8 mouse cellular contexts compared by ENCODE assay signal in the genomic region with DNA sequence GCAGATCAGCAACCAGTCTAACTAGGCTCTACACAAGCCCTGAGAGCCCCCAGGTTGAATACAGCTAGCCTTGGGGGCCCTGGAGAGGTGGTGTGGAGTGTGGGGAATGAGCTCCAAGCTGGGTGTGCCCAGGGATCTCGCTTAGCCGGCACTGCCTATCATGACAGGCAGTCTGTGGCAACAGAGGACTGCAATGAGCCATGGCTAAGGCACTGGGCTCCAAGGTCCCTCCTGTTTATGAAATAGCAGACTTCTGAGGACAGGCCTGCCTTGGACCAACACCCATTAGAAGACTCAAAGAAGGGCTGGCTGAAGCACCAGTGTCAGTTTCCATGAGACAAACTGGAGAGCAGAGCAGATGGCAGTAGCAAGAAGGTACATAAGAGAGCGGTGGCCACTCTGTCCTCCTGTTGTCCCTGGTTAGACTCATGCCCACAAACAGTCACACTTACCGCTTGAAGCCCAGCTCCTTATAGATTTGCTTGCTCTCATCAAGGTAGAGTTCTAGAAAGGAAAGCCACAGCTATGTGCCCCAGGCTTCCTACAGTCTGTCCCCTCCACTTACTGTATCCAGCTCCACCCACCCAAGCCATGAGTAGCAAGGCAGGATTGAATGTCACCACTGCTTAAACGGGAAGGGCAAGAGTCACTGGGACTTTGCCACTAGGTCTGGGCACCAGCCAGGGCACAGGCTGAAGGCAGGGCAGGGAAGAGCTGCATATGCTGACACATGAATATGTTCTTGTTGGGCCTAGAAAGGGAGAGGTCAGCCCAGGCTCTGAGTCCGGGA. TPM values are rescaled to one million over a fixed set of nuclear protein-coding genes. Genes with fewer than 3 reads are reported as not detected.
DNase-seq lines count a peak whose midpoint lies in the region; ATAC-seq and TF ChIP-seq lines count a peak whose summit lies in the region.

No protein-coding gene starts in this region.

- ATAC-seq in lung, postnatal 0 days = no peak
- no peak for ATAC-seq in hindbrain, embryonic 14.5 days (ENCODE audit: low FRiP score)

- H3K27me3 ChIP-seq in lung, postnatal 0 days (replicated peaks; ENCODE audit: insufficient read depth, low read length) = no peaks in the 10 kb centered on the region
- H3K27me3 ChIP-seq in hindbrain, embryonic 14.5 days (ENCODE audit: control insufficient read depth, insufficient read depth, low read length) = no peaks in the 10 kb centered on the region
- peaks cover 23% of the 10 kb centered on the region for H3K27me3 ChIP-seq in midbrain, embryonic 10.5 days (ENCODE audit: low read depth, poor library complexity, severe bottlenecking)

- no peak overlapping the region for H3K27ac ChIP-seq in lung, postnatal 0 days (ENCODE audit: low read length)
- no peak overlapping the region for H3K27ac ChIP-seq in embryonic fibroblast, embryonic 13.5 days (ENCODE audit: insufficient read depth, low read length)
- peak overlapping the region; percentile 68; the same call in 1 of the 2 replicates for H3K27ac ChIP-seq in hindbrain, embryonic 14.5 days
- H3K27ac ChIP-seq in midbrain, embryonic 10.5 days (replicated peaks) = peak overlapping the region; percentile 84

- no peak for TF ChIP-seq EP300 in lung, postnatal 0 days (IDR thresholded peaks at IDR 0.05)

- TF ChIP-seq POLR2A in embryonic fibroblast, embryonic 13.5 days (IDR thresholded peaks at IDR 0.05; ENCODE audit: low read depth, low read length) = no peak
- TF ChIP-seq POLR2A in lung, adult 2 months (IDR thresholded peaks at IDR 0.05; ENCODE audit: borderline replicate concordance, extremely low read depth, low read depth, low read length) = no peak

- no peaks in the 10 kb centered on the region for H3K9me3 ChIP-seq in lung, postnatal 0 days (ENCODE audit: low read length)
- H3K9me3 ChIP-seq in hindbrain, embryonic 14.5 days (ENCODE audit: control insufficient read depth, low read length) = no peaks in the 10 kb centered on the region
- H3K9me3 ChIP-seq in midbrain, embryonic 10.5 days (replicated peaks) = peaks cover 7% of the 10 kb centered on the region; the same call in 1 of the 2 replicates

- H3K4me2 ChIP-seq in lung, postnatal 0 days (replicated peaks; ENCODE audit: low read depth, low read length) = peak overlapping the region; percentile 86
- peak overlapping the region; percentile 97 for H3K4me2 ChIP-seq in hindbrain, embryonic 14.5 days (replicated peaks)

- H3K9ac ChIP-seq in lung, postnatal 0 days (replicated peaks; ENCODE audit: low read depth) = peak overlapping the region; percentile 32; the same call in 1 of the 2 replicates
- H3K9ac ChIP-seq in hindbrain, embryonic 14.5 days = peak overlapping the region; percentile 74

- peaks cover 8% of the 10 kb centered on the region; the same call in 1 of the 2 replicates for H3K4me1 ChIP-seq in lung, postnatal 0 days (ENCODE audit: insufficient read depth, low read depth, low read length)
- H3K4me1 ChIP-seq in embryonic fibroblast, embryonic 13.5 days (ENCODE audit: control insufficient read depth, insufficient read depth, low read length) = no peaks in the 10 kb centered on the region
- H3K4me1 ChIP-seq in hindbrain, embryonic 14.5 days (replicated peaks; ENCODE audit: control insufficient read depth, insufficient read depth, low read length) = peaks cover 22% of the 10 kb centered on the region
- H3K4me1 ChIP-seq in midbrain, embryonic 10.5 days = peaks cover 38% of the 10 kb centered on the region
- peaks cover 7% of the 10 kb centered on the region; the same call in 1 of the 2 replicates for H3K4me1 ChIP-seq in lung, adult 2 months (ENCODE audit: control insufficient read depth, insufficient read depth, low read length)

- peak; percentile 21 for DNase-seq in lung, postnatal 0 days (ENCODE audit: low spot score)
- no peak for DNase-seq in lung, adult 18-20 months
- DNase-seq in hindbrain, embryonic 14.5 days (ENCODE audit: low spot score) = no peak
- no peak for DNase-seq in midbrain, embryonic 10.5 days (ENCODE audit: low spot score)
- no peak for DNase-seq in MN1 (ENCODE audit: low spot score)
- DNase-seq in lung, adult 2 months = no peak
- no peak for DNase-seq in layer of hippocampus, postnatal 14 days (ENCODE audit: low spot score in 2 of 2)

- H3K36me3 ChIP-seq in lung, postnatal 0 days (ENCODE audit: insufficient read depth, low read length) = no peaks in the 10 kb centered on the region
- no peaks in the 10 kb centered on the region for H3K36me3 ChIP-seq in hindbrain, embryonic 14.5 days (replicated peaks; ENCODE audit: control insufficient read depth, insufficient read depth)
- peaks cover 17% of the 10 kb centered on the region; the same call in 1 of the 2 replicates for H3K36me3 ChIP-seq in midbrain, embryonic 10.5 days

- peak overlapping the region; percentile 46; the same call in 1 of the 2 replicates for H3K4me3 ChIP-seq in lung, postnatal 0 days (ENCODE audit: low read depth, low read length)
- peak overlapping the region; percentile 54 for H3K4me3 ChIP-seq in embryonic fibroblast, embryonic 13.5 days (ENCODE audit: insufficient read depth, low read length)
- H3K4me3 ChIP-seq in hindbrain, embryonic 14.5 days (replicated peaks; ENCODE audit: low read length) = peak overlapping the region; percentile 62
- H3K4me3 ChIP-seq in midbrain, embryonic 10.5 days = peak overlapping the region; percentile 72
- no peak overlapping the region for H3K4me3 ChIP-seq in lung, adult 2 months (replicated peaks; ENCODE audit: extremely low read depth, low read depth, low read length)

- no peak for TF ChIP-seq CTCF in lung, postnatal 0 days (IDR thresholded peaks at IDR 0.05)
- TF ChIP-seq CTCF in embryonic fibroblast, embryonic 13.5 days (IDR thresholded peaks at IDR 0.05; ENCODE audit: borderline replicate concordance, insufficient read depth, low read length) = no peak
- no peak for TF ChIP-seq CTCF in lung, adult 2 months (IDR thresholded peaks at IDR 0.05; ENCODE audit: insufficient read depth, low read length)

- 59% methylated on average over 6 of the region's 6 CpGs for WGBS in lung, postnatal 0 days
- WGBS in hindbrain, embryonic 14.5 days = 78% methylated on average over 6 of the region's 6 CpGs
- WGBS in midbrain, embryonic 10.5 days = 75% methylated on average over 6 of the region's 6 CpGs
- WGBS in lung, adult 2 months = 66% methylated on average over 6 of the region's 6 CpGs

RNA-seq across cellular contexts. Expression of gene Fam213b, which starts 1.1 kb away (rescaled TPM):
- 16.8 and 18.9 TPM in 2 replicates for polyA plus RNA-seq in lung, postnatal 0 days (2015; fragmentation: Nextera tagmentation; extraction: Ambion mirVana)
- polyA plus RNA-seq in embryonic fibroblast, embryonic 13.5 days (2011; ENCODE audit: insufficient read length, low read depth, missing spikeins) = 13.2 and 13.7 TPM in 2 replicates
- 55.9 and 57.1 TPM in 2 replicates for polyA plus RNA-seq in hindbrain, embryonic 14.5 days (2014; fragmentation: Nextera tagmentation; extraction: Ambion mirVana)
- 45.9 and 46.8 TPM in 2 replicates for polyA plus RNA-seq in midbrain, embryonic 10.5 days (2016; fragmentation: Nextera tagmentation; extraction: Ambion mirVana)
- 8.9 and 14.8 TPM in 2 replicates for polyA plus RNA-seq in lung, adult 2 months (2012; rRNA removed)
- 10 to 100 TPM; 34.2 to 40.9 TPM for total RNA-seq in layer of hippocampus, postnatal 14 days (2021)

RNA-seq across cellular contexts. Expression of gene Mmel1, which starts 28.5 kb away (rescaled TPM):
- polyA plus RNA-seq in lung, postnatal 0 days (2015; fragmentation: Nextera tagmentation; extraction: Ambion mirVana) = 0.06 and 0.07 TPM in 2 replicates
- polyA plus RNA-seq in embryonic fibroblast, embryonic 13.5 days (2011; ENCODE audit: insufficient read length, low read depth, missing spikeins) = not detected in 2 replicates
- polyA plus RNA-seq in hindbrain, embryonic 14.5 days (2014; fragmentation: Nextera tagmentation; extraction: Ambion mirVana) = 0.23 and 0.65 TPM in 2 replicates
- polyA plus RNA-seq in midbrain, embryonic 10.5 days (2016; fragmentation: Nextera tagmentation; extraction: Ambion mirVana) = 0.20 and 0.35 TPM in 2 replicates
- polyA plus RNA-seq in lung, adult 2 months (2012; rRNA removed) = 0.09 and 0.12 TPM in 2 replicates
- under 1 TPM; 0.33 to 0.41 TPM for total RNA-seq in layer of hippocampus, postnatal 14 days (2021)

RNA-seq across cellular contexts. Expression of gene Tnfrsf14, which starts 30.5 kb away (rescaled TPM):
- 1.5 and 2.1 TPM in 2 replicates for polyA plus RNA-seq in lung, postnatal 0 days (2015; fragmentation: Nextera tagmentation; extraction: Ambion mirVana)
- polyA plus RNA-seq in embryonic fibroblast, embryonic 13.5 days (2011; ENCODE audit: insufficient read length, low read depth, missing spikeins) = 4.8 and 17.6 TPM in 2 replicates
- polyA plus RNA-seq in hindbrain, embryonic 14.5 days (2014; fragmentation: Nextera tagmentation; extraction: Ambion mirVana) = 0.40 TPM in 1 of 2 replicates, not detected in the other
- polyA plus RNA-seq in midbrain, embryonic 10.5 days (2016; fragmentation: Nextera tagmentation; extraction: Ambion mirVana) = 0.67 and 0.99 TPM in 2 replicates
- polyA plus RNA-seq in lung, adult 2 months (2012; rRNA removed) = 51.1 and 56.8 TPM in 2 replicates
- total RNA-seq in layer of hippocampus, postnatal 14 days (2021) = 1 to 10 TPM in 1 of 2 experiments, under 1 TPM in 1; 0.81 to 1.1 TPM

Comparison
In these comparisons a context has a peak if more than half of its experiments do, and no peak if none do; other contexts are left out.
1. H3K27ac ChIP-seq: peak in hindbrain, embryonic 14.5 days (single experiment) and midbrain, embryonic 10.5 days (single experiment); none in lung, postnatal 0 days (single experiment) and embryonic fibroblast, embryonic 13.5 days (single experiment).